Mouse (Mus musculus) liver, embryonic 15.5 days (tissue): ENCODE results near the gene Gm14327. TPM values are rescaled to one million over a fixed set of nuclear protein-coding genes. Genes with fewer than 3 reads are reported as not detected.
"Not testable (repeated sequence)": the region's sequence is repeated elsewhere in the genome, so short reads cannot be mapped to it uniquely, and the experiment has no call there.

Experiments
- ATAC-seq: fragments of 200-750 bp; cut with Nextera tagmentation; 2 replicates; pipeline ENCODE4 v1.8.0; 2017; ENCODE audit warnings: moderate number of reproducible peaks, mild to moderate bottlenecking, moderate library complexity; ENCODE audit not compliant: insufficient read depth
- H3K27ac ChIP-seq: fragments of 300-500 bp; sonication (generic); replicated peaks from 2 replicates; pipeline ENCODE4 v1.5.1; 2015; ENCODE audit warnings: mild to moderate bottlenecking, inconsistent platforms
- H3K27me3 ChIP-seq: fragments of 300-500 bp; sonication (generic); 2 replicates; pipeline ENCODE4 v1.6.1; 2015; ENCODE audit warnings: mild to moderate bottlenecking, inconsistent platforms
- H3K36me3 ChIP-seq: fragments of 300-500 bp; sonication (generic); replicated peaks from 2 replicates; pipeline ENCODE4 v1.6.1; 2015; ENCODE audit warnings: moderate library complexity, mild to moderate bottlenecking, inconsistent platforms
- H3K4me1 ChIP-seq: fragments of 300-500 bp; sonication (generic); replicated peaks from 2 replicates; pipeline ENCODE4 v1.6.1; 2015; ENCODE audit warnings: inconsistent platforms
- H3K4me2 ChIP-seq: fragments of 300-500 bp; sonication (generic); 2 replicates; pipeline ENCODE4 v1.6.1; 2015; ENCODE audit warnings: moderate library complexity, mild to moderate bottlenecking, inconsistent platforms
- H3K4me3 ChIP-seq: fragments of 300-500 bp; sonication (generic); replicated peaks from 2 replicates; pipeline ENCODE4 v1.5.1; 2015; ENCODE audit warnings: mild to moderate bottlenecking, inconsistent platforms
- H3K9ac ChIP-seq: fragments of 300-500 bp; sonication (generic); 2 replicates; pipeline ENCODE4 v1.6.1; 2015; ENCODE audit warnings: moderate library complexity, mild to moderate bottlenecking, inconsistent platforms
- H3K9me3 ChIP-seq: fragments of 300-500 bp; sonication (generic); replicated peaks from 2 replicates; pipeline ENCODE4 v1.6.1; 2016; ENCODE audit warnings: inconsistent platforms
- WGBS: fragments of 180-500 bp; shearing (Covaris S2); methylation state at CpG from one replicate; pipeline ENCODE4 v1.1.7; 2015; ENCODE audit warnings: mixed read lengths; ENCODE audit not compliant: insufficient replicate concordance; 5-methylcytosine and 5-hydroxymethylcytosine counted together
- polyA plus RNA-seq: library from polyadenylated mRNA; unstranded; fragments of >200 nt; fragmentation: Nextera tagmentation; extraction: Ambion mirVana; gene quantifications from 2 replicates; pipeline ENCODE4 v1.2.1, GENCODE M21; 2015

The Gm14327 gene
- polyA plus RNA-seq, result 0.97 and 1.2 TPM in 2 replicates

DNA sequence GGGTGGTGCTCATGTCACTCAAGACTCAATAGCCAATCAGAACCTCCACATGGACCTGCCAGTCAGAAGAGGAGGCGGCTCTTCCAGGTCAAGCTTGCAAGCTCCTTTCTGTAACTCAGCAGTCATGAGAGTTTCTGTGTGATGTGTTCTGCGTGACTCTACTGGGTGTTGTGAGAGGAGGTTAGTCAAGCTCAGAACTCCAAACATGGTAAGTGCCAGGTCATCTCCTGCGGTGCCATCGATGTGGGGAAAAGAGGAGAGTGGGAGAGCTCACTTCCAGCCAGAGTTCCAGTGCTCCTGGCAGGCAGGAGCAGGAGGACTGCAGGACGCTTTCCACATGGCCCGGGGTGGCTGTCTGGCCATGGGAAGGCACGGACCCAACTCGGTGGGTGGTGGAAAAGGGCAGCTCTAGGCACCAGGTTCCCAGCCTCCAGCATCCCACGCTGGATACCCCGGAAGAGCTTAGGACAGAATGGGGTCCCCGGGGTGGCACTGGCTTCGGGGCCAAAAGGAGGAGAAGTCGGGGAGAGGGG lies at the start of gene Gm14327:
TSS of gene Gm14327 (plus strand) at position 51 of the 533 bp plus-strand sequence.
- not testable (repeated sequence) for H3K36me3 ChIP-seq, H3K9ac ChIP-seq, ATAC-seq, H3K4me1 ChIP-seq, H3K27ac ChIP-seq, H3K4me2 ChIP-seq, H3K27me3 ChIP-seq, H3K9me3 ChIP-seq
- peak within 1 kb of the TSS; percentile 17; the same call in 1 of the 2 replicates for H3K4me3 ChIP-seq
- 38% methylated on average over 11 of the region's 13 CpGs for whole genome bisulfite sequencing

DNA sequence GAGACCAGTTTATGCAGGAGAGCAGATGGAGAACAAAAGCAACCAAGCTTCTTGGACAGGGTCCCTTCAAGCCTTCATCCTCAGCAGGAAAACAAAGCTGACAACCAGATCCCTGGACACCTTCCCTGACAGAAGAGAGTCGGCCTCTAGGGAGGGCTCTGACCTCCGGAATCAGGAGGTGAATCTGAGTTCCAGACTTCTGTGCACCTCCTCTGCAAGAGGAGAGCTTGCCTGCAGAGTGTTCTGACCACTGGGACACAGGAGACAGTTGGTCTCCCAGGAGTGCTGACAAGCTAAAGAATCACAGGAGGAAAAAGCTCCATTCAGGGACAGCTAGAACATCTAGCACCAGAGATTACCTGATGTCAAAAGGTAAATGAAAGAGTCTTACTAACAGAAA lies 34.6 kb upstream of the Gm14327 start:
- not testable (repeated sequence) for H3K4me1 ChIP-seq, ATAC-seq, H3K4me3 ChIP-seq, H3K9me3 ChIP-seq, H3K27me3 ChIP-seq, H3K9ac ChIP-seq, H3K27ac ChIP-seq, H3K4me2 ChIP-seq, H3K36me3 ChIP-seq
- whole genome bisulfite sequencing, result 59% methylated on average over 2 of the region's 2 CpGs

DNA sequence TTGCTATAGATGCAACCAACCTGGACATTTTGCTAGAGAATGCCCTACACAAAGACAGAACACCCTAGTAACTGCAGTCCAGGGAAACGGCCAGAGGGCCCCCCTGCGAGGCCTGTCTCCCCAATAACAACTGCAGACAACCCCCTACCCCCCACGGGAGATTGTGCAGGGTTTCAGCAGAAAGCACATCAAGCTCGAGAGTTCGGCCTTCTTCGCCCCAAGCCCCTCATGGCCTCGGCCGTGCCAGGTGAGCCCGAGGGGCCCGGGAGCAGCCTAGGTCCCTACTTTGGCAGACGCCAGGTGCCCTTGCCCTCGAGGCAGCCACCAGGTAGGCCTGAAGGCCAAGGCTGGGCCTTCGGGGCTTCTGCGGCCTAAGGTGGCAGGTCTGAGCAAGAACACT lies 9.2 kb upstream of the Gm14327 start:
- not testable (repeated sequence) for H3K4me2 ChIP-seq, H3K27me3 ChIP-seq, H3K4me1 ChIP-seq, H3K9ac ChIP-seq, H3K9me3 ChIP-seq, H3K27ac ChIP-seq, H3K36me3 ChIP-seq, H3K4me3 ChIP-seq, ATAC-seq
- WGBS, result 68% methylated on average over 11 of the region's 14 CpGs

DNA sequence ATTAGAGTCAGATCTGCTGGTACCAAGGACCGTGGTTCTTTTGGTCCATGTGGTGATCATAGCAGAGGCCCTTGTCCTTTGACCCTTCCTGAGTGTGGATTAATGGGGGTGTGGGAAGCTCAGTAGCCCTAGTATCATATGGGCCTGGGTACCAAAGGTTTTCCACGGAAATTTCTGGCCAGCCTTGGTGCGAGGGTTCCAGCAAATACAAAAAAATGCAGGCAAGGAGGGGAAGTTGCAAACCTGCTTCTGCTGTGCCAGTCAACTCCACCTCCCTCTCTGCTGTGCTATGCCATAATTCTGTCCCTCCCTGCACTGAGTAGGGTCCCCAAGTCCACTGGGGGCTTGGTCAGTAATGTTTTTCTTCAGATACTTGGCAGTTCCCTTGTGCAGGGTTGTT lies 1.3 kb downstream of the Gm14327 start:
- ATAC-seq, H3K4me3 ChIP-seq, H3K9me3 ChIP-seq, H3K36me3 ChIP-seq, H3K4me1 ChIP-seq, H3K27ac ChIP-seq, H3K4me2 ChIP-seq, H3K9ac ChIP-seq, H3K27me3 ChIP-seq: not testable (repeated sequence)
- 41% methylated on average over 2 of the region's 3 CpGs for WGBS

DNA sequence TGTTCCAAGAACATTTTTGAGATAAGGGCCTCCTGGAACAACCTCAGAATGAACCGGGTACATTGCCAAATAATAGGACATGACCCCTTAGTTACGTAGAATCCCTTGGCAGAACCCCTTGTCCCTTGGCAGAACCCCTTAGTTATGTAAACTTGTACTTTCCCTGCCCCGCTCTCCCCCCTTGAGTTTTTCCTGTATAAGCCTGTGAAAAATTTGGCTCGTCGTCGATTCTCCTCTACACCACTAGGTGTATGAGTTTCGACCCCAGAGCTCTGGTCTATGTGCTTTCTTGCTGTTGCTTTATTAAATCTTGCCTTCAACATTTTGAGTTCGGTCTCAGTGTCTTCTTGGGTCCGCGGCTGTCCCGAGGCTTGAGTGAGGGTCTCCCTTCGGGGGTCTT lies 6.4 kb downstream of the Gm14327 start:
- not testable (repeated sequence) for H3K4me2 ChIP-seq, H3K27ac ChIP-seq, ATAC-seq, H3K27me3 ChIP-seq, H3K9me3 ChIP-seq, H3K36me3 ChIP-seq, H3K4me1 ChIP-seq, H3K9ac ChIP-seq, H3K4me3 ChIP-seq
- WGBS, result 67% methylated on average over 3 of the region's 12 CpGs

DNA sequence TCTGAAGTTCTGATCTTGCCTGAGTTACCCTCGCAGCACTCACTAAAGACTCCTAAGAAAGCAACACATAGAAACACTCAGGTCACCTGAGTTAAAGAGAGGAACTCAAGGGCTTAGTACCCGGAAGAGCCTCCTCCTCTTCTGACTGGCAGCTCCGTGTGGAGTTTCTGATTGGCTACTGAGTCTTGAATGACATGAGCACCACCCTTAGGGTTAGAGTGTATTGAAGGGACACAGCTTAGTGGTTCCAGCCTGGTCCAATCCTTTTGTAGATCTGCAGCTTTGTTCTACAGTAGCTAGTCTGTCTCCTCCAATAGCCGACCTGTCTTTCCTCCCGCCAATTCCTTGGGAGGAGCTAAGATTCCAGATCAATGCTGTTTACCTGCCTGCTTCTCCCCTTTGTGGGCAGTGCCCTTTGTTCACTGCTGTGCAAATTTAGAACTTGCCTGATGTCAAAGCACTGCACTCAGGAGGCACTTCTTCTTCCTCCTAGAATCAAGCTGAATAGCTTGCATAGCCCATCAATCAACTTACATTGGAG lies 28.7 kb downstream of the Gm14327 start, which contains the start of gene Zfp972:
TSS of gene Zfp972 (minus strand) at position 51 of the 541 bp plus-strand sequence.
- not testable (repeated sequence) for H3K9me3 ChIP-seq, H3K4me2 ChIP-seq, H3K27ac ChIP-seq, ATAC-seq, H3K27me3 ChIP-seq, H3K9ac ChIP-seq, H3K36me3 ChIP-seq, H3K4me3 ChIP-seq, H3K4me1 ChIP-seq
- WGBS, result 47% methylated on average over 4 of the region's 5 CpGs

Other genes starting within 250 kb of the Gm14327 start
- gene Gm14322, start 137.8 kb upstream of the Gm14327 start, polyA plus RNA-seq, result 0.46 and 0.88 TPM in 2 replicates
- 7.1 and 7.5 TPM in 2 replicates for gene Gm14325, start 56.8 kb upstream of the Gm14327 start, polyA plus RNA-seq
- gene Zfp972, start 28.5 kb downstream of the Gm14327 start, polyA plus RNA-seq, result 0.22 and 0.33 TPM in 2 replicates
- 4.2 and 4.3 TPM in 2 replicates for gene Gm14326, start 60.2 kb downstream of the Gm14327 start, polyA plus RNA-seq
- 3.2 TPM in 2 replicates for gene Zfp971, start 126.2 kb downstream of the Gm14327 start, polyA plus RNA-seq
- 3.3 and 3.7 TPM in 2 replicates for gene Zfp931, start 181.4 kb downstream of the Gm14327 start, polyA plus RNA-seq
- gene Phactr3, start 221.9 kb downstream of the Gm14327 start, polyA plus RNA-seq, result 0.05 and 0.16 TPM in 2 replicates